Mouse (Mus musculus) ES-Bruce4 (cell line): ENCODE data around the gene Sdk2.

Experiments
- CTCF ChIP-seq: IDR thresholded peaks from one replicate; pipeline ENCODE4 v1.8.1; 2011; ENCODE audit warnings: low read depth, low read length
- EP300 ChIP-seq: IDR thresholded peaks from 2 replicates; pipeline ENCODE4 v1.6.1; 2011; ENCODE audit warnings: low read depth, low read length; ENCODE audit not compliant: insufficient read depth
- POLR2A ChIP-seq: IDR thresholded peaks from one replicate; pipeline ENCODE4 v1.8.1; 2011; ENCODE audit warnings: low read length; ENCODE audit not compliant: insufficient read depth

DNA sequence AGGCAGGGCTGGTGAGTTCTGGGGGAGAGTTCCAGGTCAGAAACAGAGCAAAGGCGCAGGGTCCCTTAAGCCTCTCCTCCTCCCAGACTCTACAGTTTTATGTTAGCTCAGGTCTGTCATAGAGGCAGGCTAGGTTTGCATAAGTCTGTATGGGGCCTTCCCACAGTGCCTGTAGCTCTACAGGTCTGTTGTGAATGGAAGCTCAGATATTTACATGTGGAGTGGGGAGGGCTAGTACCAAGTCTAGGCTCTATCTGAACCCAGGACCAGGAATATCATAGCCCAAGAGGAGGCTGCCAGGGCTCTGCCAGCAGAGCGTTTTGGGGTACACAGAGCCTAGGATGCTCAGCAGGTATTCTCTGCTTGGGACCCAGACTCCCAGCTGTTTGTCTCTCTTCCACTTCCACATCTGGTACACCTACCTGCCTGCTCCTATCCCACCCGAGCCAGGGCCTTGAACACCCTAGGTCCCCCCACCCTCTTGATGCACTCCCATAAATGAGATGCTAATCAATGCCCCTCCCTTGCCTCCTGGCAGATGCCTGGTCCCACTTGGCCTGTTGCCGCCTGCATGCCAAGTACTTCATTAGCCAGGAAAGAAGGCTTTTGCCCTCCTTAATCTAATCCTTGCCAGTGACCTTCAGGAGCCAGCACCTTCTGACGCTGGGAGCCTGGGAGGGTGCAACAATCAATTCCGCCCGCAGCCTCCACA is 115.8 kb downstream of the Sdk2 start:
- TF ChIP-seq CTCF = no peak
- TF ChIP-seq POLR2A = no peak
- no peak for TF ChIP-seq EP300
